Mouse (Mus musculus) myocyte (in vitro differentiated cells): ENCODE results near the gene Itpr3.

Experiments used
- CEBPB ChIP-seq: IDR thresholded peaks from 2 replicates; pipeline ENCODE4 v1.6.1; 2011; ENCODE audit warnings: mild to moderate bottlenecking, moderate library complexity; ENCODE audit not compliant: poor library complexity, insufficient read depth, severe bottlenecking
- MYOD1 ChIP-seq, 3 experiments: IDR thresholded peaks; one replicate each; pipeline ENCODE4 v1.6.1; 2011; ENCODE audit warnings: control low read depth in 2 of 3, low read depth in 2 of 3, mild to moderate bottlenecking in 2 of 3, moderate library complexity in 1 of 3; ENCODE audit not compliant: insufficient read length in 2 of 3, control insufficient read depth in 1 of 3
- POLR2A ChIP-seq: IDR thresholded peaks from one replicate; pipeline ENCODE4 v1.6.1; 2011; ENCODE audit warnings: low read depth, mild to moderate bottlenecking, control low read depth, moderate library complexity; ENCODE audit not compliant: insufficient read length
- REST ChIP-seq: IDR thresholded peaks from one replicate; pipeline ENCODE4 v1.6.1; 2011; ENCODE audit warnings: mild to moderate bottlenecking, control low read depth, moderate library complexity; ENCODE audit not compliant: insufficient read depth, insufficient read length
- USF1 ChIP-seq: IDR thresholded peaks from one replicate; pipeline ENCODE4 v1.6.1; 2011; ENCODE audit warnings: low read depth, mild to moderate bottlenecking, control low read depth, moderate library complexity

GRCm38 (mm10) chr17:27018555-27019196 lies 38.4 kb upstream of the Itpr3 start:
- TF ChIP-seq MYOD1 (IDR thresholded peaks at IDR 0.05; ENCODE audit: control insufficient read depth in 1 of 3, insufficient read length in 2 of 3, low read depth in 2 of 3) (no peak), POLR2A (no peak), USF1 (no peak), CEBPB (no peak), REST (no peak)
